Mouse (Mus musculus): ENCODE data around the gene Plekhg4.
A peak's percentile ranks its signal among the peaks of the same experiment; 100 is the strongest.

Gene Plekhg4

DNA sequence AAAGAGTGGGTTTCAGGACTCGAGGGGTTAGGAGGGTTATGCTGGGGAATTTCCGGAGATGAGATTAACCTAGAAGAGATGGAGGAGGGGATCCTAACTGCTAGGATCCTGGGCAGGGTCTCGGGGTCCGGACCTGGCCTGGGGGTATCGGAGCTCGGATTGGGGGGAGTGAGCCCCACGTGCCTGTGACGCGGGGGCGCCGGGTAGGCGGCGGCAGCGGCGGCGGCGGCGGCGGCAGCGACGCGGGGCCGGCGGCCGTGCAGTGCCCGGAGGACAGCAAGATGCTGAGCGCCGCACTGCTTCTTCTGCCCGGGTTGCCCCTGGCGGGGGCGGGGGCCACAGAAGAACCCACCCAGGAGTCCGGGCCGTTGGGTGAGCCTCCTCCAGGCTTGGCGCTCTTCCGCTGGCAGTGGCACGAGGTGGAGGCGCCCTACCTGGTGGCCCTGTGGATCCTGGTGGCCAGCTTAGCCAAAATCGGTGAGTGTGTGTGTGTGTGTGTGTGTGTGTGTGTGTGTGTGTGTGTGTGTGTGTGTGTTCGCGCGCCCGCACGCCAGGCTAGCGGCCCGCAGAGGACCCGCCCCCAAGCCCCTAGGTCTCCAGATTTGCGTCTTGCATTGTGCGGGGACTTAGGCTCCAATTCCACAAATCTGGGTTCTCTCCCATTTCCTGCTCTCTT lies 23.8 kb upstream of the Plekhg4 start:
- DNase-seq (ENCODE audit: low spot score): no peak

DNA sequence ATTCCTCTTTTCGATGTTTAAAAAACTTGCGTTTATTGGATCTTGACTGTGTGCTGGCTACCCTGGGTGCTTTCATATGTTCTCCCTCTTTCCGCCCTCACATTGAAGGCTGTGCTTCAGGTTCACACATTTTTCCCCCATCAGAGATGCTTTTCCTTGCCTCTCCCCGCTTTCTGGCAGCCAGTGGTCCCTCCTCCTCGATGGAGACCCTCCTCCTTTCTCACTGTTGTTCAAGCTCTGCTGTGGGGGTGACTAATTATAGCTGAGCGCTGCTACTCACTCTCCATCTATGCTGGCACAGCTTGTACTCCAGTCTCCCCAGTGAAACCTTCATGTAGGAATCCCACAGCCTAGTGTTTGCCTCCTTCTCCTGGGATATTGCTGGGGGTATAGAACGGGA lies 22.9 kb upstream of the Plekhg4 start:
- DNase-seq (ENCODE audit: low spot score): no peak

DNA sequence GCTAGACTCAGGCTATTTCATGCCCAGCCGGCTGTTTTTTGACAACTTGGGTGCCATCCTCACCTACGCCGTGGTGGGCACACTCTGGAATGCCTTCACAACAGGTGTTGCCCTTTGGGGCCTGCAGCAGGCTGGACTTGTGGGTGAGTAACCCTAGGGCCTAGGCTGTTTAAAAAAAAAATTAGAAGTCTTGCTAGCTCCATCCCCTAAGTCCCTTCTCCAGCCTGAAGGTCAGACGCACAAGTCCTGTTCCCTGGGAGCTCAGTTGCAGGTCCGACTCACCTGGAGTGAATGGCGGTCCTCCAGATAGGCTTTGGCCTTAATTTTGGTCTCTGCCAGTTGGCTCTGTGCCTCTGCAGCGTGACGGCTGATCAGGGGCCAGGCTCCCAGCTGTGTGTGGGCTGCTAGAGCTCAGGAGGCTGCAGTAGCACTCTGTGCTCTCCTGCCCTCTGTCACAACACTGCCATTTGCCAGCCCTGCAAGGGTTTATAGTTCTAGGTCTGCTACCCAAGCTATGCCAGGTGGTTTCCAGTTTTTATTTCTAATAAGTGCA lies 19.4 kb upstream of the Plekhg4 start:
- DNase-seq (ENCODE audit: low spot score): no peak

- DNase-seq (ENCODE audit: low spot score): no peak
These were observed 18.5 kb upstream of the Plekhg4 start for GRCm38 (mm10) chr8:105354549-105354948.

DNA sequence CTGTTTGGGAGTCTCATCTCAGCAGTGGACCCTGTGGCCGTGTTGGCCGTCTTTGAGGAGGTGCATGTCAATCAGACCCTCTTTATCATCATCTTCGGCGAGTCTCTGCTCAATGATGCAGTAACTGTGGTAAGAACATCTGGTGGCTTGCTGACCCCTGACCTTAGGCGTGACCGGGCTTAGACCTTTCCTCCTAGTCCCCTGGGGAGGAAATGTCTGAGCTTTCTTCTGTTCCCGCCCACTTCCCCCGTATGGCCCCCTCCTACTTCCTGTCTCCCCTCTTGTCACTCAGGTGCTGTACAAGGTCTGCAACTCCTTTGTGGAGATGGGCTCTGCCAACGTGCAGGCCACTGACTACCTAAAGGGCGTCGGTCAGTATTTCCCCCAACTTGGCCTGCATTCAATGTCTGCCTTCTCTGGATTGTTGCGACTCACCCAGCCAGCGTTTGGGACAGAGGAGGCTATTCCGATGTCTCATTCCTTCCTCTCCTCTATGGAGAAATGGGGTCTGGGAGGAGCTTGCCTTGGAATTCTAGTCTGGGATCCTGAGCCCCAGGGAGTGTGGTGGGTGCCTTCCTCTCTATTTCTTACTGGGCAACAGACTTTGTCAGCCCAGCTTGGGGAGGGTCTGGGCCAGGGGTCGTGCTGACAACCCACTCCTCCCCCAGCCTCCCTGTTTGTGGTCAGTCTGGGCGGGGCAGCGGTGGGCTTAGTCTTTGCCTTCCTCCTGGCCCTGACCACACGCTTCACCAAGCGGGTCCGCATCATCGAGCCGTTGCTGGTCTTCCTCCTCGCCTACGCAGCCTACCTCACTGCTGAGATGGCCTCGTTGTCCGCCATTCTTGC lies 17.7 kb upstream of the Plekhg4 start:
- DNase-seq (ENCODE audit: low spot score): no peak

- no peak for DNase-seq (ENCODE audit: low spot score)
These were observed 16.4 kb upstream of the Plekhg4 start for GRCm38 (mm10) chr8:105356681-105357080.

DNA sequence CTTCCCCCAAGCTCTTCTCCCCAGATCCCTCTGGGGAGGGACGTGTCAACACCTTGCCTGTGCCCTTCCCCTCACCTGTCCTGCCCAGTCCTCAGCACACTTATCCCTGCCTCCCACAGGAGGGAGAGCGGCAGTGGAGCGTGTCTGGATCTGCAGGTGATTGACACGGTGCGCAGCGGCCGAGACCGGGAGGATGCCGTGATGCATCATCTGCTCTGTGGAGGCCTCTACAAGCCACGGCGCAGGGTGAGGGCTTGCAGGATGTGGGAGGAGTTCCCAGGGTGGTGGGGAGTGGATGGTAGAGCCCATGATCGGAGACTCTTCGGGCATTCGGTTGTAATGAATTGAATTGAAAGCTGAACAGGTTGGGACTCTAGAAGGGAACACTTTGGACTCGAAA lies 13.9 kb upstream of the Plekhg4 start:
- no peak for DNase-seq (ENCODE audit: low spot score)

GRCm38 (mm10) chr8:105359646-105360045 lies 13.4 kb upstream of the Plekhg4 start:
- no peak for DNase-seq (ENCODE audit: low spot score)

DNA sequence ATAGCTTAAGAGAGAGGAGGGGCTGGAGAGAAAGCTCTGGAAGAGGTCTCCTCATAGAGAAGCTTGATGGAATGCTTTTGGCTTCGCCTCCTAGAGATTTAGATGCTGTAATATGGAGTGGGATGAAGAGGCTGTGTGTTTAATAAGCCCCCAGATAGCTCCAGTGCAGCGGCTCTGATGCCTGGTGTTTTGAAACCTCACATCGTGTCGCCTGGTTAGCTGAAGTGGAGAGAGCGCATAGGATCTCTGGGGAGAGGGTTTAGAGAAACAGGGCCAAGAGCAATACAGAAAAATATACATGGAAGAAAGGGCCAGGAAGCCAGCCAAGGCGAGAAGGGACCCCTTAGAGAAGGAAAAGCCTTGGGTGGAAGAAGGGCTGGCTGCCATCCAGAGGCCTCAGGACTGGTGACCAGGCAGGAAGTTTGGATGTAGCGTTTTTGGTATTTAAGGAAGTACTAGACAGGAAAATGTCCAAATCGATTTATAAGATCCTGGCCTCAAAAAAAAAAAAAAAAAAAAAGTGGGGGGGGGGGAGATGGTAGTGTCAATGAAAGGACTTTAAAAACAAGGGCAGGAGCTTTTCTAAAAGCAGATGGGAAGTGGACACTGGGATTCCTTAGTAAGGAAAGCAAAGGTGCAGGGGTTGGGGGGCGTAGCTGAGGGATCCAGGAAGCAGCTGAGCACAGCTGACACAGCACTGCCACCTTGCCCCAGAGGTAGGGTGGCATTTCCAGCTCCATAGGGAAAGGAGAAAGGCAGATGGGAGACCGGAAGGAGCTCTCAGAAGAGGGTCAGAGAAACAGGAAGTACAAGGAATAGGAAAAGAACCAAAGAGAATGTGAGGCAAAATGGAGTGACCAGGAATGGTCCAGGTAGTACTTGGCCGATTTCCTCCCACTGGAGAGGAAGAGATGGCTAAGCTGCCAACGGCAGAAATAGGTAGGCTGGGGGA lies 11.0 kb upstream of the Plekhg4 start:
- no peak for DNase-seq (ENCODE audit: low spot score)

- DNase-seq (ENCODE audit: low spot score): no peak
These were observed 6.0 kb upstream of the Plekhg4 start for GRCm38 (mm10) chr8:105367107-105367506.

GRCm38 (mm10) chr8:105372473-105372872 lies 601 bp upstream of the Plekhg4 start:
- no peak for DNase-seq (ENCODE audit: low spot score)

DNA sequence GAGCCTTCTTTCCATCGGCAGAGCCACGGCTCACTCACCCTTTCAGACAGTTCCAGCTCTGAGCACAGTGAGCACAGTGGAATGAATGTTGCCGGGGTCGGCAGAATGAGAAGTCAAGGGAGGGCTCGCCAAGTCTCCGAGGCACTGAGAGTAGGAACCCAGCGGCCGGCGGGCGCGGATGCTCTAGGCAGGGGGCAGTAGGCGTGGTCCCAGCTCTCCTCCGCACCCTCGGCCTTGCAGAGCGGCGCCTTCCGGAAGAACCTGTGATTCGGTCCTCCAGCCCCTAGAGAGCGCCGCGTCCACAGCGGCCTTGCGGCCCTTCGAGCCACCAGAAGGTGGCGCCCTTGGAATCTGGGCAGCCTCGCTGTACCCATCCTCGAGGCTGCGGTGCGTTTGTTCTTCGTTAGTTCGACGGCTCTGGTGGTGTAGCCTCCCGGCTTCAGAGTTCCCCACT lies 1.5 kb downstream of the Plekhg4 start:
- DNase-seq (ENCODE audit: low spot score): no peak

DNA sequence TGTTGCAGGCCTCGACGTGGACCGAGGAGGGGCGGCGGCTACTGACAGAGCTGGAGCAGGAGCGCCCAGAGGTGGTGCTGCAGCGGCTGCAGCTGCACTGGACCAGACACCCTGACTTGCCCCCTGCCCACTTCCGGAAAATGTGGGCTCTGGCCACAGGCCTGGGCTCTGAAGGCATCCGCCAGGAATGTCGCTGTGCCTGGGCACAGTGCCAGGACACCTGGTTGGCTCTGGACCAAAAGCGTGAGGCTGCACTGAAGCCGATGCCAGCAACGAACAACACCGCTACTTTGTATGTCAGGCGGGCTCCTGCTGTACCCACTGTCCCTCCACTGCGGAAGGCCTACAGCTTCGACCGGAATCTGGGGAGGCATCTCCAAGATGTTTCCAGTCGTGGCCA lies 5.6 kb downstream of the Plekhg4 start:
- DNase-seq (ENCODE audit: low spot score): no peak

DNA sequence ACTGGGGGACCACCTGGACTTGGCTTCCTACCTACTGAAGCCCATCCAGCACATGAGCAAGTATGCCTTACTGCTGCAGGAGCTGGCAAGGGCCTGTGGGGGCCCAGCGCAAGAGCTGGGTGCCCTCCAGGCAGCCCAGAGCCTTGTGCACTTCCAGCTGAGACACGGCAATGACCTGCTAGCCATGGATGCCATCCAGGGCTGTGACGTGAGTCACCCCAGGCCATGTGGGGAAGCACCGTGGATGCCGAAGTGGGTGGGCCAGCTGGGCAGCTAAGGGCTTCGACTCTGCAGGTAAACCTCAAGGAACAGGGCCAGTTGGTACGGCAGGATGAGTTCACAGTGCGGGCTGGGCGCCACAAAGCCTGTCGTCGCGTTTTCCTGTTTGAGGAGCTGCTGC lies 7.2 kb downstream of the Plekhg4 start:
- no peak for DNase-seq (ENCODE audit: low spot score)

- DNase-seq (ENCODE audit: low spot score): no peak
These were observed 11.0 kb downstream of the Plekhg4 start for GRCm38 (mm10) chr8:105384070-105384469.

GRCm38 (mm10) chr8:105387151-105387550 lies 14.1 kb downstream of the Plekhg4 start:
- no peak for DNase-seq (ENCODE audit: low spot score)

GRCm38 (mm10) chr8:105389096-105389495 lies 16.0 kb downstream of the Plekhg4 start:
- DNase-seq (ENCODE audit: low spot score): no peak

GRCm38 (mm10) chr8:105393089-105393787 lies 20.2 kb downstream of the Plekhg4 start:
- DNase-seq (ENCODE audit: low spot score): no peak

- DNase-seq (ENCODE audit: low spot score): no peak
These were observed 20.8 kb downstream of the Plekhg4 start for GRCm38 (mm10) chr8:105393915-105394314.

DNA sequence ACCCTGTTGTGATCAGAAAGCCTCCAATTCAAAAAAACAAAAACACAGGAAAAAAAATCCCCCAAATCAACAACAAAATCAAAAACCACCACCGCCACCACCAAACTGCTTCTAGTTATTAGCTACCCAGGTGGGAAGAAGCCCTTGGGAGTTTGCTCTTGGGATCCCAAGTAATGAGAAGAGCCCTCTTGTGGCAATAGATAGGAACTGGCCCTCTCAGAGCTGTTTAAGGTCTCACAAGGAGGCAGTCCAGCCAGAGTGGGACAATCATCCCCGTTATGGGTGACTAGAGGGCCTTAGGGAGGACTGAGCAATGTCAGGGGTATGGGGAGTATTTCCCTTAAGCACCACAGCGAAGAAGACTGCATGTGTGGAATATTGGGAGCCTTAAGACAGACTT lies 24.7 kb downstream of the Plekhg4 start:
- peak; percentile 13 for DNase-seq (ENCODE audit: low spot score)

DNA sequence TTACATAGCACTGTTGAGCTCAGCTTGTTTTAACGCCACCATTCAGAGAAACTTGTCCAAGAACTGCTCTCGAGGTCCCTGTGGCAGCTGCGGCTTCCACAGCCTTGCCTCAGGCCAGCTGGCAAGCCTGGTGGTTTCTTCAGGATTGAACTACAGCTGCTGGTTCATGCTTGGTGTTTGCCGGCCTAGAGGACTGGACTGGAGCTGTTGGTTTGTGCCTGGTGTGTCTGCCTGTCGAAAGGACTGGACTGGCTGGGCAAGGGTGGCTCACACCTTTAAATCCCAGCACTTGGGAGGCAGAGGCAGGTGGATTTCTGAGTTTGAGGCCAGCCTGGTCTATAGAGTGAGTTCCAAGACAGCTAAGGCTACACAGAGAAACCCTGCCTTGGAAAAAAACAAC lies 26.9 kb downstream of the Plekhg4 start:
- DNase-seq (ENCODE audit: low spot score): no peak
